Mouse (Mus musculus): ENCODE data around the gene Ybx1. TPM values are rescaled to one million over a fixed set of nuclear protein-coding genes. Genes with fewer than 3 reads are reported as not detected.
A peak's percentile ranks its signal among the peaks of the same experiment; 100 is the strongest.

The Ybx1 gene
- polyA plus RNA-seq, 1 experiment: 226 TPM

GRCm38 (mm10) chr4:119244468-119245240 is 49.8 kb downstream of the Ybx1 start:
- Histone ChIP-seq H3K27ac (ENCODE audit: insufficient read depth, low read length) (no peak overlapping the region), H3K4me1 (ENCODE audit: control insufficient read depth, insufficient read depth, low read length) (peaks cover 8% of the 10 kb centered on the region; the same call in 1 of the 2 replicates), H3K4me3 (ENCODE audit: insufficient read depth, low read length) (no peak overlapping the region)
- TF ChIP-seq CTCF (IDR thresholded peaks at IDR 0.05; ENCODE audit: extremely low read depth, insufficient read depth, low read length) (no peak), POLR2A (IDR thresholded peaks at IDR 0.05; ENCODE audit: extremely low read depth, insufficient read depth, low read length) (no peak)

GRCm38 (mm10) chr4:119242571-119242970 is 51.8 kb downstream of the Ybx1 start:
- no peak overlapping the region for H3K27ac ChIP-seq (ENCODE audit: insufficient read depth, low read length)
- TF ChIP-seq CTCF (IDR thresholded peaks at IDR 0.05; ENCODE audit: extremely low read depth, insufficient read depth, low read length) (no peak), POLR2A (IDR thresholded peaks at IDR 0.05; ENCODE audit: extremely low read depth, insufficient read depth, low read length) (no peak)
- peaks cover 8% of the 10 kb centered on the region; the same call in 1 of the 2 replicates for H3K4me1 ChIP-seq (ENCODE audit: control insufficient read depth, insufficient read depth, low read length)
- H3K4me3 ChIP-seq (ENCODE audit: insufficient read depth, low read length): no peak overlapping the region

GRCm38 (mm10) chr4:119241664-119242063 is 52.7 kb downstream of the Ybx1 start:
- Histone ChIP-seq H3K4me1 (ENCODE audit: control insufficient read depth, insufficient read depth, low read length) (peaks cover 8% of the 10 kb centered on the region; the same call in 1 of the 2 replicates), H3K4me3 (ENCODE audit: insufficient read depth, low read length) (no peak overlapping the region), H3K27ac (ENCODE audit: insufficient read depth, low read length) (no peak overlapping the region)
- peak; percentile 45 for TF ChIP-seq CTCF (IDR thresholded peaks at IDR 0.05; ENCODE audit: extremely low read depth, insufficient read depth, low read length)
- TF ChIP-seq POLR2A (IDR thresholded peaks at IDR 0.05; ENCODE audit: extremely low read depth, insufficient read depth, low read length): no peak

GRCm38 (mm10) chr4:119239181-119239682 is 55.2 kb downstream of the Ybx1 start:
- H3K27ac ChIP-seq (ENCODE audit: insufficient read depth, low read length): no peak overlapping the region
- peaks cover 5% of the 10 kb centered on the region; the same call in 1 of the 2 replicates for H3K4me1 ChIP-seq (ENCODE audit: control insufficient read depth, insufficient read depth, low read length)
- no peak overlapping the region for H3K4me3 ChIP-seq (ENCODE audit: insufficient read depth, low read length)
- no peak for TF ChIP-seq POLR2A (IDR thresholded peaks at IDR 0.05; ENCODE audit: extremely low read depth, insufficient read depth, low read length)
- TF ChIP-seq CTCF (IDR thresholded peaks at IDR 0.05; ENCODE audit: extremely low read depth, insufficient read depth, low read length): peak; percentile 71

- Histone ChIP-seq H3K4me1 (ENCODE audit: control insufficient read depth, insufficient read depth, low read length) (peaks cover 5% of the 10 kb centered on the region; the same call in 1 of the 2 replicates), H3K4me3 (ENCODE audit: insufficient read depth, low read length) (no peak overlapping the region), H3K27ac (ENCODE audit: insufficient read depth, low read length) (no peak overlapping the region)
- TF ChIP-seq CTCF (IDR thresholded peaks at IDR 0.05; ENCODE audit: extremely low read depth, insufficient read depth, low read length) (no peak), POLR2A (IDR thresholded peaks at IDR 0.05; ENCODE audit: extremely low read depth, insufficient read depth, low read length) (no peak)
Measured at GRCm38 (mm10) chr4:119238661-119239060, 55.7 kb downstream of the Ybx1 start.

GRCm38 (mm10) chr4:119234348-119234747 is 60.1 kb downstream of the Ybx1 start:
- TF ChIP-seq POLR2A (IDR thresholded peaks at IDR 0.05; ENCODE audit: extremely low read depth, insufficient read depth, low read length) (no peak), CTCF (IDR thresholded peaks at IDR 0.05; ENCODE audit: extremely low read depth, insufficient read depth, low read length) (no peak)
- no peak overlapping the region; the same call in 1 of the 2 replicates for H3K4me3 ChIP-seq (ENCODE audit: insufficient read depth, low read length)
- no peak overlapping the region for H3K27ac ChIP-seq (ENCODE audit: insufficient read depth, low read length)
- no peaks in the 10 kb centered on the region for H3K4me1 ChIP-seq (ENCODE audit: control insufficient read depth, insufficient read depth, low read length)

GRCm38 (mm10) chr4:119233256-119233901 is 61.0 kb downstream of the Ybx1 start:
- Histone ChIP-seq H3K4me3 (ENCODE audit: insufficient read depth, low read length) (peak overlapping the region; percentile 84), H3K4me1 (ENCODE audit: control insufficient read depth, insufficient read depth, low read length) (no peaks in the 10 kb centered on the region), H3K27ac (ENCODE audit: insufficient read depth, low read length) (no peak overlapping the region)
- peak; percentile 61 for TF ChIP-seq POLR2A (IDR thresholded peaks at IDR 0.05; ENCODE audit: extremely low read depth, insufficient read depth, low read length)
- no peak for TF ChIP-seq CTCF (IDR thresholded peaks at IDR 0.05; ENCODE audit: extremely low read depth, insufficient read depth, low read length)

GRCm38 (mm10) chr4:119232410-119233255 is 61.8 kb downstream of the Ybx1 start, which contains the start of the genes AU022252 and P3h1:
TSS of gene AU022252 (minus strand) at chr4:119232712.
TSS of gene P3h1 (plus strand) at chr4:119232915.
- Histone ChIP-seq H3K27ac (ENCODE audit: insufficient read depth, low read length) (no peak within 1 kb of the TSS), H3K4me3 (ENCODE audit: insufficient read depth, low read length) (peak within 1 kb of the TSS; percentile 84), H3K4me1 (ENCODE audit: control insufficient read depth, insufficient read depth, low read length) (no peaks in the 10 kb centered on the region)
- TF ChIP-seq CTCF (IDR thresholded peaks at IDR 0.05; ENCODE audit: extremely low read depth, insufficient read depth, low read length) (no peak), POLR2A (IDR thresholded peaks at IDR 0.05; ENCODE audit: extremely low read depth, insufficient read depth, low read length) (peak; percentile 74; the same call in 1 of the 2 replicates)

Other genes starting within 250 kb of the Ybx1 start
- 112 and 125 TPM in 2 replicates for gene Slc2a1, start 185.9 kb downstream of the Ybx1 start, polyA plus RNA-seq (2012; rRNA removed)
- gene Zfp691, start 120.4 kb downstream of the Ybx1 start, polyA plus RNA-seq (2012; rRNA removed): 8.1 and 8.8 TPM in 2 replicates
- gene Ermap, start 104.6 kb downstream of the Ybx1 start, polyA plus RNA-seq (2012; rRNA removed): 0.55 and 0.56 TPM in 2 replicates
- gene Svbp, start 99.3 kb downstream of the Ybx1 start, polyA plus RNA-seq (2012; rRNA removed): 29.2 and 29.9 TPM in 2 replicates
- 1.2 TPM in 2 replicates for gene Tmem269, start 76.4 kb downstream of the Ybx1 start, polyA plus RNA-seq (2012; rRNA removed)
- 13.0 TPM in 2 replicates for gene AU022252, start 61.9 kb downstream of the Ybx1 start, polyA plus RNA-seq (2012; rRNA removed)
- gene P3h1, start 61.7 kb downstream of the Ybx1 start, polyA plus RNA-seq (2012; rRNA removed): 10.6 and 10.8 TPM in 2 replicates
- gene Cldn19, start 39.2 kb downstream of the Ybx1 start, polyA plus RNA-seq (2012; rRNA removed): 0.32 and 0.58 TPM in 2 replicates
- gene Ppih, start 25.9 kb upstream of the Ybx1 start, polyA plus RNA-seq (2012; rRNA removed): 21.6 and 24.5 TPM in 2 replicates
- 15.1 and 15.3 TPM in 2 replicates for gene Ccdc30, start 120.9 kb upstream of the Ybx1 start, polyA plus RNA-seq (2012; rRNA removed)
- 9.6 and 10.2 TPM in 2 replicates for gene Ppcs, start 127.8 kb upstream of the Ybx1 start, polyA plus RNA-seq (2012; rRNA removed)
- gene Zmynd12, start 128.2 kb upstream of the Ybx1 start, polyA plus RNA-seq (2012; rRNA removed): 0.32 and 0.48 TPM in 2 replicates
- gene Rimkla, start 198.0 kb upstream of the Ybx1 start, polyA plus RNA-seq (2012; rRNA removed): 8.4 and 9.0 TPM in 2 replicates
- 36.2 and 38.3 TPM in 2 replicates for gene Foxj3, start 242.4 kb upstream of the Ybx1 start, polyA plus RNA-seq (2012; rRNA removed)
- 12.5 and 15.8 TPM in 2 replicates for gene Frg2f1, start 244.9 kb upstream of the Ybx1 start, polyA plus RNA-seq (2012; rRNA removed)

Data from cortical plate, adult 2 months (tissue).